Mouse (Mus musculus): ENCODE data around the gene Olfr930. TPM values are rescaled to one million over a fixed set of nuclear protein-coding genes. Genes with fewer than 3 reads are reported as not detected.

Olfr930 gene
- total RNA-seq (2023): not detected

GRCm38 (mm10) chr9:38929509-38929908, at the start of gene Olfr930:
Gene Olfr930, plus strand, starts transcription at chr9:38929809.

GRCm38 (mm10) chr9:38972013-38972412, 42.4 kb downstream of the Olfr930 start, which contains the start of gene Olfr933:
Gene Olfr933, plus strand, starts transcription at chr9:38972313.

Other genes with a start within 250 kb of the Olfr930 start
- not detected for gene Olfr919, start 226.1 kb upstream of the Olfr930 start, total RNA-seq (2023)
- gene Vwa5a, start 211.5 kb upstream of the Olfr930 start, total RNA-seq (2023): 6.6 TPM
- gene Olfr920, start 177.5 kb upstream of the Olfr930 start, total RNA-seq (2023): not detected
- not detected for gene Olfr921, start 156.7 kb upstream of the Olfr930 start, total RNA-seq (2023)
- not detected for gene Olfr922, start 115.2 kb upstream of the Olfr930 start, total RNA-seq (2023)
- gene Olfr923, start 103.3 kb upstream of the Olfr930 start, total RNA-seq (2023): not detected
- gene Olfr924, start 85.4 kb upstream of the Olfr930 start, total RNA-seq (2023): not detected
- not detected for gene Olfr26, start 74.7 kb upstream of the Olfr930 start, total RNA-seq (2023)
- gene Olfr926, start 52.7 kb upstream of the Olfr930 start, total RNA-seq (2023): not detected
- not detected for gene Olfr933, start 42.5 kb downstream of the Olfr930 start, total RNA-seq (2023)
- gene Olfr934, start 58.5 kb downstream of the Olfr930 start, total RNA-seq (2023): not detected
- not detected for gene Olfr935, start 69.9 kb downstream of the Olfr930 start, total RNA-seq (2023)
- not detected for gene Olfr146, start 93.6 kb downstream of the Olfr930 start, total RNA-seq (2023)
- not detected for gene Olfr937, start 135.1 kb downstream of the Olfr930 start, total RNA-seq (2023)
- gene Olfr938, start 149.1 kb downstream of the Olfr930 start, total RNA-seq (2023): not detected
- not detected for gene Olfr27, start 198.3 kb downstream of the Olfr930 start, total RNA-seq (2023)
- gene Olfr943, start 236.5 kb downstream of the Olfr930 start, total RNA-seq (2023): not detected